Mouse (Mus musculus): ENCODE results near the gene Kcnq1. TPM values are rescaled to one million over a fixed set of nuclear protein-coding genes. Genes with fewer than 3 reads are reported as not detected.

Kcnq1 gene
- polyA plus RNA-seq, 1 experiment, result 1.2 TPM

DNA sequence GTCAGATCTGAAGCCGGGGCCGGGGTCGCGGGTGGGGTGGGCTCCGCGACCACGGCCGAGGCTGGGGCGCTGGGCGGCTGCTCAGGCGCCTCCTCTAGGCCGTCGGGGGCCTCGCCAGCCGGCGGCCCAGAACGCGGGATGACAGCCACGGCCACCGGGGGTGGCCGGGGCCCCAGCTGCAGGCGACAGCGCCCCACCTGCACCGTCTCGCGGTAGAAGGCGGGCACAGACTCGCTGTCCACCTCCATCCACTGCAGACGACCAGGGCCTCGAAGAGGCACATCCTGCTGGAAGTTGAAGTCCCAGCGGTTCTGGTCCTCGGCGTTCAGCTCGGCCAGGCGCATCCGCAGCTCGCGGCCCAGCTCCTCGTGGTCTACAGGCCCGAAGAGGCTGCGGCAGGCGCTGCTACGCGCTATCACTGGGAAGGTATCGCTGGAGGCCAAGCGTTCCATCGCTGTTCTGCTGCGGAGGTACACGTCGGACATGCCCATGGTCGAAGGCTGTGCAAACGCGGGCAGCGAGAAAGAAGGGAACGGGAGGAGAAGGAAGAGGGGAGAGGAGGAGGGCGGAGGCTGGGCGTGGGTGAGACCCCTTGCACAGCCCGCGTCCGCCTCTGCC is 354.2 kb downstream of the Kcnq1 start:
- peak overlapping the region; percentile 45; the same call in 1 of the 2 replicates for H3K4me3 ChIP-seq (ENCODE audit: extremely low read depth, insufficient read depth, insufficient read length)
- peaks cover 11% of the 10 kb centered on the region; the same call in 1 of the 2 replicates for H3K4me1 ChIP-seq (ENCODE audit: control insufficient read depth, insufficient read depth, insufficient read length)
- 53% methylated on average over 58 of the region's 60 CpGs for WGBS
- DNase-seq (ENCODE audit: low read depth in 1 of 2, low spot score in 2 of 2), result no peak
- peaks cover 18% of the 10 kb centered on the region for H3K27me3 ChIP-seq (ENCODE audit: control insufficient read depth, insufficient read depth, low read length)
- TF ChIP-seq POLR2A (IDR thresholded peaks at IDR 0.05; ENCODE audit: low read depth, low read length) (no peak), CTCF (IDR thresholded peaks at IDR 0.05; ENCODE audit: extremely low read depth, insufficient read depth, insufficient read length, insufficient replicate concordance) (no peak)
- H3K36me3 ChIP-seq (ENCODE audit: control insufficient read depth, insufficient read depth, low read length), result no peaks in the 10 kb centered on the region
- no peak overlapping the region for H3K27ac ChIP-seq (ENCODE audit: insufficient read depth, low read length)

GRCm38 (mm10) chr7:143460874-143461273 is 354.7 kb downstream of the Kcnq1 start, which contains the start of gene Cdkn1c:
Gene Cdkn1c (minus strand): TSS chr7:143461050.
- Histone ChIP-seq H3K27me3 (ENCODE audit: control insufficient read depth, insufficient read depth, low read length) (peaks cover 18% of the 10 kb centered on the region), H3K4me3 (ENCODE audit: extremely low read depth, insufficient read depth, insufficient read length) (peak within 1 kb of the TSS; percentile 45), H3K36me3 (ENCODE audit: control insufficient read depth, insufficient read depth, low read length) (no peaks in the 10 kb centered on the region), H3K27ac (ENCODE audit: insufficient read depth, low read length) (no peak within 1 kb of the TSS), H3K4me1 (ENCODE audit: control insufficient read depth, insufficient read depth, insufficient read length) (peaks cover 11% of the 10 kb centered on the region; the same call in 1 of the 2 replicates)
- WGBS, result 50% methylated on average over 48 of the region's 48 CpGs
- TF ChIP-seq CTCF (IDR thresholded peaks at IDR 0.05; ENCODE audit: extremely low read depth, insufficient read depth, insufficient read length, insufficient replicate concordance), result no peak
- no peak for TF ChIP-seq POLR2A (IDR thresholded peaks at IDR 0.05; ENCODE audit: low read depth, low read length)
- peak; percentile 57 to 74 for DNase-seq (ENCODE audit: low read depth in 1 of 2, low spot score in 2 of 2)

DNA sequence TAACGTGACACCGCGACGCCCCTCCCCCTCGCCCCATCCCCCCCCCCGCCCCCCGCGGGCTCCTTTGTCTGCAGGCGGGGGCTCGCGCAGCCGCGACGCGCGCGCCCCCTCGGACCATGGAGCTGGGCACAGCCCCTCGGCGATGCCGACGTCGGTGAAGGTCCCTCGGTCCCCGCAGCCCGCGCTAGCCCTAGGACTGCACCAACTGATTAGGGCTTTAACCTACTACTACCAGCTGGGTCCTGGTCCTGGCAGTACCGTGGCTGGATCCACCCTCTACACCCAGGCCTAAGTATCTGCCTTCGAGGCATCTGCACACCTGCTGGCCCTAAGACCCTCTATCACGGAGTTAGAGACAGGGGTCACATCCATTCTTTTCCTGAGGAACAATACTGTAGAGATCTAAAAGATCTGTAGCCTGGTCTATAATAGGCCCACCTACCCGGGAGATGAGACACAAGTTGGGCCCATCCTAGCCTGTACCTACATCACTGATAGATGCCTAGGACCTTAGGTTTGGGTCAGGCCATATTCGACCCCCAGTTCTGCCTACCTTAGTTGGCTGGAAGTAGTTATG is 355.2 kb downstream of the Kcnq1 start:
- Histone ChIP-seq H3K4me3 (ENCODE audit: extremely low read depth, insufficient read depth, insufficient read length) (peak overlapping the region; percentile 38; the same call in 1 of the 2 replicates), H3K27ac (ENCODE audit: insufficient read depth, low read length) (no peak overlapping the region), H3K36me3 (ENCODE audit: control insufficient read depth, insufficient read depth, low read length) (no peaks in the 10 kb centered on the region), H3K27me3 (ENCODE audit: control insufficient read depth, insufficient read depth, low read length) (peaks cover 18% of the 10 kb centered on the region), H3K4me1 (ENCODE audit: control insufficient read depth, insufficient read depth, insufficient read length) (peaks cover 11% of the 10 kb centered on the region; the same call in 1 of the 2 replicates)
- TF ChIP-seq POLR2A (IDR thresholded peaks at IDR 0.05; ENCODE audit: low read depth, low read length) (no peak), CTCF (IDR thresholded peaks at IDR 0.05; ENCODE audit: extremely low read depth, insufficient read depth, insufficient read length, insufficient replicate concordance) (no peak)
- no peak for DNase-seq (ENCODE audit: low read depth in 1 of 2, low spot score in 2 of 2)
- 32% methylated on average over 26 of the region's 32 CpGs for WGBS

DNA sequence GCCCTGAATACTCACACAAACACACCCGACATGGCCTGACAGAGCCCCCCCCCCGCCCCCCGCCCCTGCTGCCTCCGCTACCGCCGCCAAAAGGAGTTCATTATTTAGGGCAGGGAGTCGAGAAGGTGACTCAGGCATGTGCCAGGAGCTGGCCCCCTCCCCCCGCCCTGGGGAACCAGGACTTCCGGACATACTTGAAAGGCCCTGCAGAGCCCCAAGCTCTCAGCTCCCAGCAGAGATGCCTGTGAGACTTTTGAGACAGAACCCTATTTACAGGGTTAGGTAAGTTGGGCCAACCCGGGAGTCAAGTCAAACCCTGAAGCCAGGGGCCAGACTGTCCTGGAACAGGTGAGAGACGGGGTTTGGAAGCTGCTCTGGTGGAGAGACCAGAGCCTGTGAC is 355.8 kb downstream of the Kcnq1 start:
- TF ChIP-seq CTCF (IDR thresholded peaks at IDR 0.05; ENCODE audit: extremely low read depth, insufficient read depth, insufficient read length, insufficient replicate concordance) (no peak), POLR2A (IDR thresholded peaks at IDR 0.05; ENCODE audit: low read depth, low read length) (no peak)
- Histone ChIP-seq H3K27ac (ENCODE audit: insufficient read depth, low read length) (no peak overlapping the region), H3K36me3 (ENCODE audit: control insufficient read depth, insufficient read depth, low read length) (no peaks in the 10 kb centered on the region), H3K4me1 (ENCODE audit: control insufficient read depth, insufficient read depth, insufficient read length) (peaks cover 11% of the 10 kb centered on the region; the same call in 1 of the 2 replicates), H3K4me3 (ENCODE audit: extremely low read depth, insufficient read depth, insufficient read length) (no peak overlapping the region), H3K27me3 (ENCODE audit: control insufficient read depth, insufficient read depth, low read length) (peaks cover 18% of the 10 kb centered on the region)
- DNase-seq (ENCODE audit: low read depth in 1 of 2, low spot score in 2 of 2), result no peak
- WGBS, result 52% methylated on average over 11 of the region's 11 CpGs

- WGBS, result 79% methylated on average over 5 of the region's 5 CpGs
- peaks cover 18% of the 10 kb centered on the region for H3K27me3 ChIP-seq (ENCODE audit: control insufficient read depth, insufficient read depth, low read length)
- TF ChIP-seq POLR2A (IDR thresholded peaks at IDR 0.05; ENCODE audit: low read depth, low read length) (no peak), CTCF (IDR thresholded peaks at IDR 0.05; ENCODE audit: extremely low read depth, insufficient read depth, insufficient read length, insufficient replicate concordance) (no peak)
Observed at GRCm38 (mm10) chr7:143462516-143462915, 356.4 kb downstream of the Kcnq1 start.

GRCm38 (mm10) chr7:143463865-143464415 is 357.8 kb downstream of the Kcnq1 start:
- TF ChIP-seq CTCF (IDR thresholded peaks at IDR 0.05; ENCODE audit: extremely low read depth, insufficient read depth, insufficient read length, insufficient replicate concordance) (peak; percentile 86), POLR2A (IDR thresholded peaks at IDR 0.05; ENCODE audit: low read depth, low read length) (no peak)
- Histone ChIP-seq H3K36me3 (ENCODE audit: control insufficient read depth, insufficient read depth, low read length) (no peaks in the 10 kb centered on the region), H3K4me3 (ENCODE audit: extremely low read depth, insufficient read depth, insufficient read length) (no peak overlapping the region), H3K27me3 (ENCODE audit: control insufficient read depth, insufficient read depth, low read length) (peaks cover 17% of the 10 kb centered on the region), H3K27ac (ENCODE audit: insufficient read depth, low read length) (no peak overlapping the region), H3K4me1 (ENCODE audit: control insufficient read depth, insufficient read depth, insufficient read length) (peaks cover 11% of the 10 kb centered on the region; the same call in 1 of the 2 replicates)
- WGBS, result 22% methylated on average over 11 of the region's 11 CpGs
- peak in 1 of 2 experiments; percentile 60 for DNase-seq (ENCODE audit: low read depth in 1 of 2, low spot score in 2 of 2)

More at GRCm38 (mm10) chr7:143462516-143462915, 356.4 kb downstream of the Kcnq1 start:
- H3K4me1 ChIP-seq (ENCODE audit: control insufficient read depth, insufficient read depth, insufficient read length), result peaks cover 11% of the 10 kb centered on the region; the same call in 1 of the 2 replicates
- H3K36me3 ChIP-seq (ENCODE audit: control insufficient read depth, insufficient read depth, low read length), result no peaks in the 10 kb centered on the region
- no peak overlapping the region for H3K27ac ChIP-seq (ENCODE audit: insufficient read depth, low read length)
- H3K4me3 ChIP-seq (ENCODE audit: extremely low read depth, insufficient read depth, insufficient read length), result no peak overlapping the region
- DNase-seq (ENCODE audit: low read depth in 1 of 2, low spot score in 2 of 2), result no peak
